Mouse (Mus musculus) lung, postnatal 10 days (tissue): ENCODE measurements around the gene Il11ra1.
A peak's percentile ranks its signal among the peaks of the same experiment; 100 is the strongest.

ENCODE experiments used
- DNase-seq: peaks from one replicate; pipeline ENCODE4 v3.0.0; 2021

Il11ra1 gene

GRCm38 (mm10) chr4:41711705-41712375 is 12.1 kb downstream of the Il11ra1 start:
- DNase-seq, result no peak

DNA sequence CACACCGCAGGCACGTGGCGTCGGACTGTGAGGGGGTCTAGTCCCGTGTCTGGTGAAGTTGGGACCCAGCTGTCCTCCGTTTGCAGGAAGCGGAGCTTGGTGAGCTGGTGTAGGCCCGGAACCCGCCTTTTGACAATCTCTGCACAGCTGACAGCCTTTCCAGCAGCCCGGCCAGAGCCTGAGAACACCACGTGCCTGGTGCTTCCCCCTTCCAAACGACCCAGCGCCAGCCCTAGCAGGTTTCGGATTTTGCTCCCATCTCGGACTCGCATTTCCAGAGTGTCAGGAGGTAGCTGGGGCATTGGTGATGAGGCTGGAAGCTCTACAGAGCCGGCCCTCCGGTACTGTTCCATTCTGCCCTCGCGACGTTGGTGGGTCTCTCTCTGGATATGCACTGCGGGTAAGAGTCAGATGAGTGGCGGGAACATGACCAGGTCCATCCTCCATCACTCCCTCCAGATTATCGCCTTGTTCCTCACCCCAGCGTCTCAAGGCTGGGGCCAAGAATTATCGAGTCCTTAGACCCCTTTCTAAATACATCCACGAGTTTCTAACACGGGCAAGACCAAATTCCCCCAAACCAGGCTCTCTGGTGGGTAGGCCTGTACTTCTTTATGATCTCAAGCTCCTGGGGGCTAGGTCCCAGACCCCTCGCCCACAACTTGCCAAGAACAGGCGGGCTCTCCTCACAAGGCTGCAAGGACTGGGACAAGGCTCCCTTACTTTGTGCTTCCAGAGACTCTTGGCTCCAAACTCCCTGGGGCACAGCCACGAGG is 12.8 kb downstream of the Il11ra1 start:
- no peak for DNase-seq

- peak; percentile 88 for DNase-seq
These were observed 13.6 kb downstream of the Il11ra1 start, which contains the start of gene Rpp25l for GRCm38 (mm10) chr4:41713197-41714067. Gene Rpp25l, minus strand, starts transcription at chr4:41713534.

GRCm38 (mm10) chr4:41714276-41714675 is 14.5 kb downstream of the Il11ra1 start:
- peak; percentile 84 for DNase-seq

- no peak for DNase-seq
These were observed 15.3 kb downstream of the Il11ra1 start for GRCm38 (mm10) chr4:41715082-41715481.

DNA sequence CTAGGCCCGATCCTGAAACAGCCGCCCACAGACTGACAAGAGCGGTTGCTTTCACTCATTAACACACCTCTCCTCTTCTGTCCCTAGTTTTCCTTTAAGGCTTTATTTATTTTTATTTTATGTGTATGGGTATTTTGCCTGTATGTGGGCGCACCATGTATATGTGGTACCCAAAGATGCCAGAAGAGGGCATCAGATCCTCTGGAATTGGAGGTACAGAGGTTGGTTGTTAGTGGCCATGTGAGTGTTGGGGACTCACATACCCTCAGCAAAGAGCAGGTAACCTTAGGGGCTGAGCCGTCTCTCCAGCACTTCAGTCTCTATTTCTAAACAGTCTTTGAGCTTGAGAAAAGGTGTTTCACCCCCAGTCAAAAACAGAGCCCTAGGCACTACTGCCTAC is 15.8 kb downstream of the Il11ra1 start:
- DNase-seq, result no peak

DNA sequence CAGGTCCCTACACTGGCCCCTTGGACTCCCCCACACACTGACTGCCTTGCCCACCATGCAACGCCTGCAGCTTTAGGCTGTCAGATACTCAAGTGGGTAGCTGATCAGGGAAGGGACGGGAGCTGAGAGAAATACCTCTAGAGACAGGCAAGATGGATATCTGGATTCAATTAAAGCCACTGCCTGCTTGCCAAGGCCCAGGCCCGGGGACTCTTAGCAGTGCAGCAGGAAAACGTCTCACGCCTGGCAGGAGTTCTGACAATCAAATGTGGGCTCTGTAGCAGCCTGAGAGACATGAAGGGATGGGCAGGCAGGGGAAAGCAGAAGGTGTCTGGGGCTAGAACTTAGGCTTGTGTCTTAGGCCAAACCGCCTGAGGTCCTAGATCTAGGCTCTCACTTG is 17.0 kb downstream of the Il11ra1 start:
- DNase-seq, result no peak

DNA sequence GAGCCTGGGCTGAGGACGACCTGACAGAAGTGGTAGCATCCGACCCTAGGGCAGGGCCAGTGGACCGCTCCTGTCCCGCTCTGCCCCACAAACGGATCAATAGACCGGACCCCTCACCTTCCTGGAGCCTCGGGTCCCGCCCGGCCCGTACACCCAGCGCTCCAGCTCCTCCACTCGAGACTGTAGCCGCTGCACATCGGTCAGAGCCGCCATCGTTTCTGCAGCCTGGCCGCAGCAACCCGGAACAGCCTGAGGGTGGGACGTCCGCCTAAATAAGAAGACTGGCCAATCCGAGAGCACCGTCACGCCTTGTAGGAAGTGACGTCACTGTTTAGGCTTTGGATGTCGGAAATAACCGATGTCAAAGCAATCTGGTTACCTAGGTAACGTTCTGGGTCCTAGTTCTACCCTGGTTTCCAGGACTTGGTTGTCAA is 23.1 kb downstream of the Il11ra1 start, which contains the start of gene Dctn3:
Dctn3 (minus strand) TSS at position 253 of the 434 bp plus-strand sequence.
- peak; percentile 95 for DNase-seq

DNA sequence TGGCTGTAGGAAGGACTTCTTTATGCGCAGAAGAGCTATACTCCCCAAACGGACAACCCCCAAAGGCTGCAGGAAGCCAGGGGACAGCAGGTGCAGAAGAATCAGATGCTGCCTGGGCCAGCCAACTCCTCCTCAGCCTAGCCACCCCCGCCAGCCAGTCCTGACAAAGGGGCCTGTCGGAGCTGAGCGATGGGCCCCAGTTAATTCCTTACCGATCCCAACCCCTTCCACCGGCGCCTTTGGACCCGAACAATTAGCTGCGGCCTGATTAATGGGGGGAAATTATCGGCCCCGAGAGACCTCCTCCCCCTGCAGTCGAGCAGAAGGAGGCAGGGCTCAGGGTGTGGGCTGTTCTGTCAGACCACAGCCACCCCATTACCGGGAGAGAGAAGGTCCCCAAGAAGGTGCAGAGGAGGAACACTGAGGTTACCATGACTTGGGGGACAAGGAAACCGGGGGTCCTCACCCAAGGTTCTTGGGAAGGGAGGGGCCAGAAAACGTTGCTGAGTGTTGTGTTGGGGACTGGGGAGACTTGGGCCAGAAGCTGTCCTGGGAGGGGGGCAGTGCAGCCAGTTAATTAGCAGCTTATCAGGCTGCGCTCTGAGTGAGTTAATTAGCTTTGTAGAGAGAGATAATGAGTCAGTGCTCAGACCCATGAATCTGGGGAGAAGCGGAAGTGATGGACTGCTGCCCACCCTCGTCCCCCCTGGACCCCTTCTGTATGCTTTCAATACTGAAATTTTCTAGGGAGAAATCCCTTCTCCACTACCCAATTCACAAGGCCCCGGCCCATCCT is 27.2 kb downstream of the Il11ra1 start:
- DNase-seq, result no peak

GRCm38 (mm10) chr4:41731052-41731765 is 31.4 kb downstream of the Il11ra1 start, which contains the start of gene Arid3c:
Gene Arid3c, minus strand, starts transcription at chr4:41731142.
- DNase-seq, result no peak

GRCm38 (mm10) chr4:41737602-41738255 is 37.9 kb downstream of the Il11ra1 start:
- peak; percentile 85 for DNase-seq

GRCm38 (mm10) chr4:41738256-41738603 is 38.4 kb downstream of the Il11ra1 start:
- DNase-seq, result no peak

- no peak for DNase-seq
These were observed 39.5 kb downstream of the Il11ra1 start for GRCm38 (mm10) chr4:41739260-41739659.

- peak; percentile 69 for DNase-seq
These were observed 40.8 kb downstream of the Il11ra1 start for GRCm38 (mm10) chr4:41740380-41741157.

DNA sequence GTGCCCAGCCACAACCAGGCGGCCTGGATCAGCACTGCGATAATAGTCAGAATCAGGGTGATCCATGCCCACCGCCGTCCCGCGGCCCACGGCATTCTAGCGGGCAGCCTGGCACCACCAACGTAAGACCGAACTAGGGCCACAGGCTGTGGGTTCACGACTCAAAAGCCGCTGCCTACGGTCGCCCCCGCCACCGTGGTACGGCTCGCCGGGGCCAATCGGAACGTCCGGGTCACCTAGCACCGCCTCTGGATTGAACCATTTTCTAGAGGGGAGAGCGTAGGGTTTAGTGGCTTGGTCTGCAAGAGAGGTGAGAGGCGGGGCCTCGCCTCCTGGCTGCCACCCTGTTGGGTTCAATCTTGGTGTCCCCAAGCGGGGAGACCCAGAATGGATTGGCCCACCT is 41.4 kb downstream of the Il11ra1 start:
- DNase-seq, result peak; percentile 96

- DNase-seq, result no peak
These were observed 44.3 kb downstream of the Il11ra1 start for GRCm38 (mm10) chr4:41744131-41744530.

DNA sequence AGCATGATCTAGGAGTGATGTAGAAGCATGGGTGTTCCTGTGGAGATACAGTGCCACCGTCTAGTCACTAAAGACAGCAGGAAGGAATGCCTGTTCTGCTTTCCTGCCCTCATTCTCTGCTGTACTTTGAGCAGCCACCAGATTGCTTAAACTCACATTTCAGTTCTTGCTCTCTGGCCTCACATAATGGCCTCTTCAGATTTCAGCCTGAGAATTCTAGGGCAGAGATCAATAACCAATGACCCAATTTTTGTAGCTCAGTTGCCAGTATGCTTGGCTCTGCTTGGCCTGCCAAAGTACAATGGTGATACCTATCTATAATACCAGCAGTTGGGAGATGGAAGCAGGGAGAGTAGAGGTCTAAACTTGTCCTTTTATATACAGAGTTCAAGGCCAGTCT is 45.2 kb downstream of the Il11ra1 start:
- DNase-seq, result no peak

- no peak for DNase-seq
These were observed 55.1 kb downstream of the Il11ra1 start, which contains the start of gene Galt for GRCm38 (mm10) chr4:41754797-41755337. Gene Galt, plus strand, starts transcription at chr4:41755228.
